Mouse (Mus musculus) lung, postnatal 14 days (tissue): ENCODE results near the gene Cdc42ep1.

Source experiments
- DNase-seq: peaks from one replicate; pipeline ENCODE4 v3.0.0; 2021

The Cdc42ep1 gene

DNA sequence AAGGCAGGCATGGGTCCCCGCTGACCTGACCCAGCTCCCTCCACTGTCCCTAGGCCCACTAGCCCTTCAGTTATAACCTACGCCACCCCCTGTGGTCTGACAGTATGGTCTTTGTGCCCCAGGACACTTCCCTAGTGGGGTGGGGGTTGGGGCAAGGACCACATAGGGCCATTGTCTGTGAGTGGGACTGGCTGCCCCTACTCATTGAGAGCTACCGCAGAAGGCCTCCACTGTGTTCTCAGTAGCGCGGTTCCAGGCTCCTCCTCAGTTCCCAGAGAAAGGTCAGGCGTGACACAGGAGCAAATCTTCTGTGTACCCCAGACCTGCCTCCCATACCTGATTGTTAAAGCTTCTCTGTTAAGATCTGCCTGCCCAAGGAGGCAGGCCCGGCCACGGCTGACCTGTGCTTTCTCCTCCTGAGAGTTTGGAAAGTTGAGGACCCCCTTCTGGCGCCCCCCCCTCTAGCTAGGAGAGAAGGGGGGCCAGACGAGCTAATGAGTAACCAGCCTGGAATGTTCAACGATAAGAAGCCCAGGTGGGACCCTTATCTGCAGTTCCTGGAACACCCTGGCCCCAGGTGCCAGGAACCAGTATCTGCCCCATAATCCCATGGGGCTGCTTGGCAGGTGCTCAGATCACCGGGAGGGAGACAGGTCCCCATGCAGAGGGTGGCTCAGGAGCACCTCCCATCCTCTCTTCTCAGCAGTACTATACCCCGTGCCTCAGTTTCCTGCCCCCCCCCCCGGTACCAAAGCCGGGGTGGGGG lies 7.8 kb downstream of the Cdc42ep1 start:
- no peak for DNase-seq

DNA sequence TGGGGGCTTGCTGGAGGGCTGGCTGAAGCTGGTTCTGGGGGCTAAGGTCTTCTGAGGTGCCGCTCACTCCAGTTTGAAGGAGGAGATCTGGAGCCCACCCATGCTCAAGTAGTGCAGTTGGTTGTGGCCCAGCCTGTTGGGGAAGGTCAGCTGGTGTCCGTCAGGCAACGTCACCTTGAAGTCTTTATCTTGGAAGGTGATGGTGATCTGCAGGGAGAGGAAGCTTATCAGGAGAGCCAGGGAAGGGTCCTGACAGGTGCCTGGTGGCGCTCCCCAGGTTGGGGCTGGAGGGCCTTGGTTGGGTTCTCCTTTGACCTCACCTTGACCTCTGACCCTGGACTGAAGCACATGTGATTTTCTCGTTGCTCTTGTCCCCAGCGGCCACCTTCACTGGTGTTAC lies 8.5 kb downstream of the Cdc42ep1 start:
- no peak for DNase-seq

DNA sequence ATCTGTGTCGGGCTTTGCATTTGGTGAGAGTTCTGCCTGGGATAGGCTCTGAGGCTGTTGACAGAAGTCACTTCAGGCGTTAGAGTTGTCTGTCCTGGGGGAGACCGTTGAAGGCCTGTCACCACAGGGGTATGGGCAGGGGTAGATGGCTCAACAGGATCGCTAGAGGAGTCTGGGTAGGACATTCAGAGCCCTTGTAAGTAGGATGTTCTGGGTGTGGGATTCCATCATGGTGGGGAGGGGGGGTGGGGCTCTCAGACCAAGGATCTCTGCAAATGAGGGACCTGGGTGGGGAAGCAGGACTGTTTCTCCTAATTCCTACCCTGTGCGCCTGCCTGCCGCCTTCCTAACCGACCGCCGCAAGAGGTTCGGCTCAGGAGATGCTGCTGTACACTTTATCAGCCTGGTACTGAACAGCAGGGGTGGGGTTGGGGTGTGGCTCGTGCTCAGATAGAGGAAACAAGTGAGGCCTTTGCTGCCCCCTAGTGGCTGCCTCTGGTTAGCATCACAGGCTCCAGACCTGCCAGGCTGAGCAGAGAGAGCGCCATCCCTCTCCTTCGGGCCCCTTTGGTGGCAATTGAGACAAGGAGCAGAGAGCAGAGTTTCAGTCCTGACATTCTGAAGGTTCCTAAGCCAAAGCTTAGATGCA lies 9.2 kb downstream of the Cdc42ep1 start:
- DNase-seq, result peak; percentile 97

DNA sequence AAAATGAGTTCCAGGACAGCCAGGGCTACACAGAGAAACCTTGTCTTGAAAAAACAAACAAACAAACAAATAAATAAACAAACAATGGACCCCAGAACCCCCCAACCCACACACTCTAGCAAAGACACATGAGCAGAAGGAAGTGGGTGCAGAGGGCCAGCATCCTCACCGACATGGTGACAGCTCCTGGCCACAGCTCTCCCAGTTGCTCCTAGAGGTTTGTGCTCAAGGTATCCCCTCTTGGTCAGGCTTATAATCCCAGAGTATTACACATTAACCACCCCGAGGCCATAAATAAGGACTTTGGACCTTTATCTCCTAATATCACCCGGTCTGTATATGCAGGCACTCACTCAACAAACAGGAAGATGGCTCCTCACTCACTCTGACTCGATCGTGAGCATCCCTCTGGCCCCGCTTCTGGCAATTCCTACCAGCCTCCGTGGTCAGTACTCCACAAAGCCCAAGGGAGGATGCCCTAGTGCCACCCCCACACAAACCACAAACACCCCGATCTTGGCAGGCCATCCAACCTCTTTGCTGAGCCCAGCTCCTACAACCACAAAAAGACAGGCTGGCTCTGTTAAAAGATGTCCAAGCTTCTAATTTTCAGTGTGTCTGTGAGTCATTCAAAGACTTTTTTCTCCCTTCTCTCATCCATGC lies 13.0 kb downstream of the Cdc42ep1 start, which contains the start of gene Lgals2:
Gene Lgals2, minus strand, starts transcription at position 227 of the 663 bp plus-strand sequence.
- DNase-seq, result no peak

DNA sequence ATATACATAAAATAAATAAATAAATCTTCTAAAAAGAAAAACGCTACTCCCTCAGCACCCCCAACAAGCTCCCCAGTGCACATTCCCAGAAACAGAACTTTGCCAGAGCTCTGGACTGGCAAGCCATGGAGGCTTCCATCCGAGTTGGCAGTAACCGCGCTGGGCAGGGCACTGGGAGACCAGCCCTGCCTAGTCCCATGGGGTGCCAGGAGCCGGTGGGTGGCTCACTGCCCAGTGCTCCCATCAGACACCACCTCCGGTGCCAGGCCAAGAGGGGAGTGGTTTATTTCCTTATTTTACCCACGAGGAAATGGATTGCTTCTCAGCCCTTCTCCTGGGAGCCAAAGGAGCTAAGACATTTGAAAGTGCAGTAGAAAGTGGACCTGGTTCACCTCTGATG lies 14.6 kb downstream of the Cdc42ep1 start:
- DNase-seq, result peak; percentile 61

DNA sequence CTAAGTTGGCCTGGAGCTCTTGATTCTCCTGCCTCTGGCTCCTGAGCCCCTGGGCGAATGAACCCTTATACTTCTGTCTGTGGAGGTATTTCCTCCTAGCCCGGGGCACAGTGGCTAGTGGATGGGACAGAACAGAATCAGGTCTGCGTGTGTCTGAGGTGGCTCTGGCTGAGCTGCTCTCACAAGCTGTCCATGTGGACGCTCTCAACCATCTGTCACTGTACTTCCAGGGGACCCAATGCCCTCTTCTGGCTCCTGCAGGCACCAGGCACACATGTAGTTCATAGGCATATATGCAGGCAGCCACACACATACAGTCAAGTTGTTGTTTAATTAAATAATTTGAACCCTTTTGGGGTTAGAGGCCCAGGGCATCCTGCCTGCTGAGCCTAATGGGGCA lies 16.9 kb downstream of the Cdc42ep1 start:
- no peak for DNase-seq

DNA sequence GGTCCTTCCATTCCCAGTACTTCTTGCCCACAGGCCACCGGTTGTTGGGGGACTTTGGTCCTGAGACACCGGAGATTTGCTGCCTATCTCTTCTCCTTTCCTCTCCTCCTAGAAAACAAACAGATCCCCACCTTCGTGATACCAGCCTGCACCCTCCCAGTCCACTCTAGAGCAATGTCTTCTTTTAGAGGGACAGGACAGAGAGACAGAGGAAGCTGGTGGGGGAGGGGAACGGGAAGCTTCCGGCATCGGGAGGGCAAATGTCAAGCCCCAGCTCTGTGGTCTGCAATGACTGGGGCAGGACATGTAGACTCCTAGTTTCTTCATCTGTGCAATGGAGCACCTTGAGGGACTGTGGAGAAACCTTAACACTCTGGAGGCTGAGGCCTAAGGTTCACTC lies 17.3 kb downstream of the Cdc42ep1 start:
- DNase-seq, result peak; percentile 54

DNA sequence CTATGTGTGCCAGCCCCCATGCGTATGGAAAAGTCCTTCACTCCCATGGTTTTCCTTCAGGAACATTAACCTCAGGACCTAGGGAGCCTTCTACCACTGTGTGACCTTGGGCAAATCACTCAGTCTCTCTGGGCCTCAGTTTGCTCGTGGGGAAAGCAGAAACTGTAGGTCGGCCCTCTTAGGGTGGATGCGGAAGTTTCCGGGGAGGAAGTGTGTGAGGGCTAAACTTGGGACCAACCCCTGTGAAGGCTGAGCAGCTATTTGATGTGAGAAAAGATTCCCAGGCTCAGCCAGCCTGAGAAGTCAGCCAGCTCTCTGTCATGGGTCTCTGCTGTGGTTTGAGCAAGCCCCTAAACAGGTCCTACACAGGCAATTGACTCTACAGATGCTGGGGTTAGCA lies 19.9 kb downstream of the Cdc42ep1 start:
- no peak for DNase-seq

DNA sequence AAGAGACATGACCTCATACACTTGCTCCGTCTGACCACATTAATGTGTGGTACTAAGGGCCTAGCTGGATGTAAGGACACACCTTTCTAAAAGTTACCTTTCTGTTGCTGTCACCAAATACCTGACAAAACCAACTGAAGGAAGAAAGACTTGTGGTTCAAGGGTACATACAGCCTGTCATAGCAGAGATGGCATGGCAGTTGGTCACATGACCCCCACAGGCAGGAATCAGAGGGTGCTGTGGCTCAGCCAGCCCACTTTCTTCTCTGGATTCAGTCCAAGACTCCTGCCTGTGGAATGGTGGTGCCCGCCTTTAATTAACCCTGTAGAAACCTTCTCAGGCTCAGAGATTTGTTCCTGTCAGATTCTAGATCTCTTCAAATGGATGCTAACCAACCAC lies 20.7 kb downstream of the Cdc42ep1 start:
- DNase-seq, result no peak

DNA sequence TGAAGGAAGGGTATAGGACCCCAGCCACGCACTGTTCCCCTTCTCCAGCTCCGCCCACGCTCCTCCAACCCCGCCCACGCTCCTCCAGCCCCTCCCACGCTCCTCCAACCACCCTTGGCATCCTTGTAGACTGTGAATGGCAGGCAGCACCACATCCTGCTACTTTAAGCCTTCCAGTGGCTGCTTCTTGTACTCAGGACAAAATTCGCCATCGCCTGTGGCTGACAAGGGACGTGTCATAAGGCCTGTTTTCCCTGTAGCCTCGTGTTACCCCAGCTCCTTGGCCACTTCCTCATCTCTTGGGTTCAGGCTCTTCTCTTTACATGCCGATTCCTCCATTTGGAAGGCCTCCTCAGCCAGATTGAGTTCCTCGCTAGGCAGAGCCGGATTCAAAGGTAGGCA lies 21.4 kb downstream of the Cdc42ep1 start:
- no peak for DNase-seq

DNA sequence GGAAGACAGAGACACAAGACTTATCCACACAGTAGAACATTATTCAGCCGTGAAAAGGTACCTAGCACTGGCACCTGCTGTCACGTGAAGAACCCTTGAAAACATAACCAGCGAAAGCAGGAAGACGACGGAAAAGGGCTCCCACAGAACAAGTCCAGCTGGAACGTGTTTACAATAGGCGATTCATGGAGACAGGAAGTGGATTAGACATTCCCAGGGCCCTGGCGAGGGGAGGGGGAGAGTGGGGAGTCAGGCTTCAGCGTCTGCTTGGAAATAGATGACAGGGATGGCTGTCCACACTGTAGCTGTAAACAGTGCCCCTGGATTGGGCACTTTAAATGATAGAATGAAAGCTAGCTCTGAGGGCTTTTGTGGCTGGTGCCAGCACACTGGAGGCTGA lies 26.0 kb downstream of the Cdc42ep1 start:
- DNase-seq, result peak; percentile 69

DNA sequence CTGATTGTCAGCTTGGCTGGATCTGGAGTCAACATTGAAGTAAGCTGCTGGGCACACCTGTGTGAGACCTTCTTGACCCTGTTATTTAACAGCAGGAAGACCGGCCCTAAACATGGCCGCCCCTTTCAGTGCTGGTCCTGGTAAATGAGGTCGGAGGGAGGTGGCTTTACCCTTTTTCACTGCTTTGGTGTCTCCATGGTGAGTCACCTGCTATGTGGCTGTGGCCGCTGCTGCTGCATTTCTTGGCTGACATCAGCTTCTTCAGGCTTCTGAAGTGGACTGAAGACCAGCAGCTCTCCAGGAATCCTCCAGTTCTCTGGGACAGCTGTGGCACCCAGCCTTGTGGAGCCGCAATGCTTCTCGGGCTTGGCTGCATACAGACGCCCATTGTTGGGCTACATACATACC lies 26.4 kb downstream of the Cdc42ep1 start:
- DNase-seq, result no peak

DNA sequence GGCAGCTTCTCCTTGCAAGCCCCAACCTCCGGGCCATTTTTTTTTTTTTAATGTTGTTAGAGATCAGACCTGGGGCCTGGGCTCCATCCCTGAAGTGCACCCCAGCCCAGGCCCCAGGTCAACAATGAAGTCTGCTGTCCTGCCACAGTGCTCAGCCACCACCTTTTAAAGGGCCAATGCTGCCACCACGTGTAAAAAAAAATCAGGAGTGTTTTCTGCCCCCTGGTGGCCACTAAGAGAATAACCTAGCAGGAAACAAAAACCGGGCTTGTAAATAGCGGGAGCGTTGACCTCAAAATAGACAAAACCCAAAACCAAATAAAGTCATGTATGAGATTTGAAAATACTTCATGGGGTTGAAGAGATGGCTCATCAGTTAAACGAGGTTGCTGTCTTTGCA lies 27.4 kb downstream of the Cdc42ep1 start:
- DNase-seq, result peak; percentile 65

DNA sequence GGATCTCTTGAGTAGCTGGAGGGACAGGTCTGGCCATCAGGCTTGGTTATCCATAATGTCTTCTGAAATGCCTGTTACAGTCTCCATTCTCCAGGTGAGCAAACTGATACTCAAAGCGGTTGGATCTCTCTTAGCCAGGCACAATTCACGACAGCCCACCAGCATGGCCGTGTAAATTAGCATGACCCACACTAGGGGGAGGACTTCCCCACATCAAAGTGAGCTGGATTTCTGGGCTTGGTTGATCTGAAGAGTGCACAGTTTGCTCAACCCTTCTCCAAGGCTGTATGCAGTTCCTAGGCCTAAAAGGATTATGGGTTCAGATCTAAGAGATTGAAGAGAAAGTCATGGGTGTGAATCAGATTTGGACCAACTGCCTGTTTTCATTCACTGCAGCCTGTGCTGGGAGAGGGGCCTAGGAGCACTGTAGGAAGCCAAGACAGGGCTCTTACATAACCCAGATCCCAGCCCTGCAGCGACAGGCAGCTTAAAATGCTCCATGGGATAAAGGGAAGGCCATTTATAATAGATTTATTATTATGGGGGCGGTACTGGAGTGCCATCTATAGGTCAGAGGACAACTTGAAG lies 29.7 kb downstream of the Cdc42ep1 start:
- no peak for DNase-seq

DNA sequence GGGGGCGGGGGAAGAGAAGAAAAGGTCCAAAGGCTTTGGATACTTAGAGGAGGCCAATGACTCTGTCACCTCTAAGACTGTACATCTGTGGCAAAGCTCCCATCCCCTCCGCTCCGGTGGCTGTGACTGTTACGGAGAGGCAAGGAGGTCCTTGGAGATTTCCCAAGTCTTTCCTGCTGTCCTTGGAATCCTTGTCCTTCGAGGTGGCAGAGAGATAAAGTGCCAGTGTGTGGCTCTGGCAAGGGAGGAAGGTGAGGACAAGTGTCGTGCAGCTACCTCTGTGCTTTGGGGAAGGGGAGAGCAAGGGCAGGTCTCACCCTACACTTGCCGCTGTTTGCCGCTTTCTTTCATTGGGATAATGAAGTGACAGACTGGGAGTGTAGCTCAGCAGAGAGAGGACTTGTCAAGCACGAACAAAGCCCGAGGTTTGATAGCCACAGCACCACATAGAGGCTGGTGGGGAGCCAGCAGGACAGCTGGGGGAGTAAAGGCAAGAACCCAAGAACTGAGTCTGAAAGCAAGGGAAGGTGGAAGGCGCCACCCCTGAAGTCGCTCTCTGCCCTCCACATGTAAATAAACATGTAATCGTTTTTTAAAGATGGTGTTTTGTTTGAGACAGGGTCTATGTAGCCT lies 31.5 kb downstream of the Cdc42ep1 start:
- no peak for DNase-seq

DNA sequence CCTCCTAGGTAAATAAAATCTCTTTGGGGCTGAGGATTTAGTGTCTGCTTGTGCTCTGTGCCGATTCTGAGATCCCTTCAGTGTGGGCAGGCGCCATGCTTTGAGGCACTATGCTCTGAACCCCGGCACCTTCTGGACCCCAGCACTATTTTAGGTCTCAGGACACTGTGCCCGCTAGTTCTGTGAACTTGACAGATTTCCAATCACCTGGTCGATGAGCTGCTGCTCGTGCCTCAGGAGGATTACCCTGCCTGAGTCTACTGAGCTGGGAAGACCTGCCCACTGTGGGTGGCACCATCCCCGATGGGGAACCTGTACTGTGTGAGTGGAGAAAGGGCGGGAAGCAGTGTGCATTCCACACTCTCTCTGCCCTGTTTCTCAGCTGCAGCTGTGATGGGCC lies 32.6 kb downstream of the Cdc42ep1 start:
- DNase-seq, result no peak

DNA sequence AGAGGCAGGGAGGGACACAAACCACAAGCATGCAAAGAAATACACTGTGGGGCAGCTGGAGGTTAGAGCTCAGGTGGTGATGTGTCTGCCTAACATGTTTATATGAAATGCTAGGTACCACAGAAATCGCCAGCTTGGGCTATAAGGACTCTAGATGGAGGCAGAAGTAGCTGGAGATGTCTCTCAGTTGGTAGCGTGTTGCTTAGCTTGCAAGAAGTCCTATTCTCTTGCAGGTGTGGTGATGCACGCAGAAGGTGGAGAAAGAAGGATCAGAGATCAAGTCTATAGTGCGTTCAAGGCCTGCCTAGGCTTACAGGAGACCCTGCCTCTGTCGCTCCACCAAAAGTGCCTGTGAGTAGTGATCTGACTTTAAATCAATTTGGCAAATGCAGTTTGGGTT lies 33.1 kb downstream of the Cdc42ep1 start:
- DNase-seq, result no peak

DNA sequence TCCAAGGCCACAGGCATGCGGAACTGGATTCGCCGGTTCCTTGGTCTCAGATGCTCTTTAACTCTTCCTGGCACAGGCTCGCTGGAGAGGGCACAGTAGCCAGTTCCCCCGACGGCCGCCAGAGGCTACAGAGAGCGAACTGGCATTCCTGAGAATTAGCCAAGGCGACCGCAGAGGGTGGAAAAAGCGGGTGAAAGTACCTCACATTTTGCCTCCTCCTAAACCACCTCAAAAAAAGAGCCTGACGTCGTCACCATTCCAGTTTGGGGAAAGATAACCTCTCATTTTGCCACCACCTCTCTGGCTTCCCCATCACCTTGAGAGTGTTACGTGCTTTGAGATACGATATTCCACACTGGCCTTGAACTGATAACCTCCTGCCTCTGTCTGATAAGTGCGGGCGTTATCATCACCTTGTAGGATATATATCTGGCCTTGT lies 33.9 kb downstream of the Cdc42ep1 start:
- peak; percentile 85 for DNase-seq

DNA sequence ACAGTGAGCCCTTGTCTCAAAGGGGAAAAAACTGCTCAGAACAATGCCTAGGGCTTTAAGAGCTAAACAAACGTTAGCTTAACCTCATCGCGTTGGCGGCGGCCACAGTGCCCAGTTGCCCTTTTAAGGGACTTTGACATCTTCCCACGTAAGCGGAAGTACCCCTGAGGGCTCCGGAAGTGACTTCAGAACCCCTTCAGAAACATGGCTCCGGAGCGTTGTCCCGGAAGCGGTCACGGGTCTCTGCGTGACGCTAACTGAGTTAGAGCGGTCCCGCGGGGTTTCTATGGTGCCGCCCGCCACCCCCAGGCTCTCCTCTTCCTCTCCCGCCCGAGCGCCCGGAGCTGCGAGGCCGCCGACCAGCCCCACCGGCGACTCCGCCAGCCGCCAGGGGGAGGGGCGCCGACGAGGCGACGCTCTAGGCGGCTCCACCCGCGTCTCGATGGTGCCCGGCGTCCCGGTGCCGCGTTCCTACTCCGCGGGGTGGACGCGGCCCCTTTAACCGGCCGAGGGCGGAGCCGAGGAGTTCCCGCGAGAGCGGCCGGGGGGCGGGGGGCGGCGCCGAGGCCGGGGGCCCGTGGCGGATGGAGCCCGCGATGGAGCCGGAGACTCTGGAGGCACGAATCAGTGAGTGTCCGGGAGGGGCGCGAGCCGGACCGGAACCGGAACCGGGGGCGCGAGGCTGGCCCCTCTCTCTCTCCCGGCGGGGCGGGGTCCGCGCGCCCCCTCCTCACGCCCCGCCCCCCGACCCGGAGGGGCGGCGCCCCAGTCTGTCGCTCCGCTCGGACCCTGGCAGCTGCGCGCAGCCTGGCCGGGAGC lies 34.8 kb downstream of the Cdc42ep1 start, which contains the start of gene Gga1:
Gene Gga1, plus strand, starts transcription at position 200 of the 819 bp plus-strand sequence.
- peak; percentile 95 for DNase-seq

DNA sequence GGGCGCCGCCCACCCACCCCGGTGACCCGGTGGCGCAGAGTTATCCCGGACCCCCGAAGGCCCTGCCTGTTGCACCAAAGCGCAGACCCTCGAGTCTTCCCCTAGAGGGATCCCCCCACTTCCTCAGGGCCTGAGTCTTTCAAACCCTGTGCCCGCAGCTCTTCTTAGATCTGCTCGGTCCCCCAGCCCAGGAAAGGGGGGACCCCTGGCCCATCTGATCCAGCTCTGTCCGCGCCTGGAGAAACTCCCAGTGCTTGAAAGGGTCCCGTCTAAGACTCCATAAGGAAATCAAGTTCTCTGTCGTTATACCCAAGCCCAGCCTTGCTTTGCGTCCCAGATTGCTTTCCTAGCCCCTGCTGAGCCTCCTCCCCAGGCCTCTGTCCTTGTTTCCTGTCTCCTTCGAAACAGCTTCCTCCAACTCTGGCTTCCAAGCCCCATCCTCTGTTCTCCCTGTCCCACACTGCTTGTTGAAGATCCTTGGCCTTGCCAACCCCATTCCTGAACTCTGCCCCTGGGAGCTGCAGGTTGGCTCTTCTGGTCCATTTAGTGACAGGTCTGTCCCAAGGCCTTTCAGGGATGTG lies 35.5 kb downstream of the Cdc42ep1 start:
- DNase-seq, result no peak

DNA sequence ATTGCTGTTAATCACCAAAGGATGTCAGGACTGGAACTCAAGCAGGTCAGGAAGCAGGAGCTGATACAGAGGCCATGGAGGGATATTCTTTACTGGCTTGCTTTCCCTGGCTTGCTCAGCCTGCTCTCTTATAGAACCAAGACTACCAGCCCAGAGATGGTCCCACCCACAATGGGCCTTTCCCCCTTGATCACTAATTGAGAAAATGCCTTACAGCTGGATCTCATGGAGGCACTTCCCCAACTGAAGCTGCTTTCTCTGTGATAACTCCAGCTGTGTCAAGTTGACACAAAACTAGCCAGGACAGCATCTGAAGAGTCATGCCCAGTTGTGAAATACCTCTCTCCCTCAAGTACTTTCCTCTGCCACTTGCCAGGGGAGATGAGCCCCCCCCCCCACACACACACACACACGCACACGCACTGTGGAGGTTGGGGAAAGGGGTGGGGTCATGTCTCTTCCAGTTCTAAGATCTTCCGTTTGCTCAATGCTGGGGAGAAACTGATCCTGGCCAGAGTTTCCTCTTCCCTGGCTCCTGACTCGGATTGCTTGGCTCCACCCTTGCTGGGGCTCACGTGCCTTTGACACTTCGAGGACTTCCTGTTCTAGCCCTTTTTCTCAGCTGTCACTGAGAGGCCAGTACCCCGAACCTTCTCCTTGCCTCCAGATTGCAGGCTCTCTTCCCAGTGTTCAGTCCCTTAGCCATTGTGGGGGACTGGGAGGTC lies 36.5 kb downstream of the Cdc42ep1 start:
- DNase-seq, result peak; percentile 57
